Mouse (Mus musculus) C2C12 (cell line): ENCODE results near the gene Clstn2.

Experiments used
- CEBPB ChIP-seq: IDR thresholded peaks from one replicate; pipeline ENCODE4 v1.6.1; 2011; ENCODE audit warnings: low read depth, mild to moderate bottlenecking, control low read depth, moderate library complexity
- CTCF ChIP-seq: IDR thresholded peaks from one replicate; pipeline ENCODE4 v1.5.1; 2011; ENCODE audit not compliant: control insufficient read depth, insufficient read depth, insufficient read length
- MAX ChIP-seq: IDR thresholded peaks from one replicate; pipeline ENCODE4 v1.6.1; 2011; ENCODE audit warnings: mild to moderate bottlenecking, control low read depth
- MYOD1 ChIP-seq: IDR thresholded peaks from one replicate; pipeline ENCODE4 v1.6.1; 2011; ENCODE audit warnings: low read depth; ENCODE audit not compliant: control insufficient read depth, insufficient read length
- MYOG ChIP-seq: IDR thresholded peaks from one replicate; pipeline ENCODE4 v1.6.1; 2011; ENCODE audit not compliant: control insufficient read depth, insufficient read length; ENCODE audit errors: extremely low read depth
- USF1 ChIP-seq: IDR thresholded peaks from one replicate; pipeline ENCODE4 v1.6.1; 2011; ENCODE audit warnings: low read depth, mild to moderate bottlenecking, control low read depth, moderate library complexity

- TF ChIP-seq CTCF: no peak
- no peak for TF ChIP-seq USF1
- no peak for TF ChIP-seq MYOD1
- TF ChIP-seq MYOG: no peak
- no peak for TF ChIP-seq MAX
- no peak for TF ChIP-seq CEBPB
These were observed 34.8 kb upstream of the Clstn2 start for GRCm38 (mm10) chr9:98067767-98068166.
